Mouse (Mus musculus) frontal cortex, adult (tissue): ENCODE results near the gene Tmed1.
"Not testable (repeated sequence)": the region's sequence is repeated elsewhere in the genome, so short reads cannot be mapped to it uniquely, and the experiment has no call there.

Source experiments
- ATAC-seq: cut with Nextera tagmentation; 2 replicates; pipeline ENCODE4 v1.9.2; 2017; ENCODE audit warnings: mild to moderate bottlenecking, moderate library complexity, mixed read lengths; ENCODE audit not compliant: low TSS enrichment

The Tmed1 gene

DNA sequence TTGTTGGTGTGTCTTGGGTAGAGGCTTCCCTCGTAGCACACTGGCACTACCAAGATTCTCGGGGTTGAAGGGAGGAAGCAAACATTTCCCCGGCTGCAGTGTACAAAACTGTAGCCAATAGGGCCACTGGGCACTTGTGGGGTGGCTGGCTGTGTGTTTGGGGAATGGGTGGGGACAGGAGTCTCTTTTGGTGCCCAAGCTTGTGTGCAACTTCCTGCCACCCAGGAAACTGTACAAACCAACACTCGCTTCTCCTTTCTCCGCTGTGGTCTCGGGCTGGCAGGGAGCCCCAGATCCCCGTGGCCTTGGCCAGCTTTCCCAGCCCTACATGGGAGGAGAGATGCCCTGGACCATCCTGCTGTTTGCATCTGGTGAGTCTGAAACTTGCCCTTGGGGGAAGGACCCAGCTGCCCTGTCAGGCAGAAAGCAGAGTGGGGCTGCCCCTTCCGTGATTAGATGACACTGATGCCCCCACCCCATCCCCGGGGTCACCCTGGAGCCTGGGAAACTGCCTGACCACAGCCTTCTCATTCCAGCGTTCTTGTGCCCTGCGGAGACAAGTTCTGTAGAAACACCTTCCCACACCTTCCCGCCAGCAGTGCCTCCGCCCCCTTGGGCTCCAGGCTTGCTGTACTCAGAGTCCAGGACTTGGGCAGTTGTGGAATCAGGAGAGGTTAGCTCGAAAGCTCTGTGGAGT, 16.0 kb upstream of the Tmed1 start, which contains the start of gene AB124611:
Gene AB124611 (plus strand): TSS at position 240 of the 697 bp plus-strand sequence.
- ATAC-seq: no peak

DNA sequence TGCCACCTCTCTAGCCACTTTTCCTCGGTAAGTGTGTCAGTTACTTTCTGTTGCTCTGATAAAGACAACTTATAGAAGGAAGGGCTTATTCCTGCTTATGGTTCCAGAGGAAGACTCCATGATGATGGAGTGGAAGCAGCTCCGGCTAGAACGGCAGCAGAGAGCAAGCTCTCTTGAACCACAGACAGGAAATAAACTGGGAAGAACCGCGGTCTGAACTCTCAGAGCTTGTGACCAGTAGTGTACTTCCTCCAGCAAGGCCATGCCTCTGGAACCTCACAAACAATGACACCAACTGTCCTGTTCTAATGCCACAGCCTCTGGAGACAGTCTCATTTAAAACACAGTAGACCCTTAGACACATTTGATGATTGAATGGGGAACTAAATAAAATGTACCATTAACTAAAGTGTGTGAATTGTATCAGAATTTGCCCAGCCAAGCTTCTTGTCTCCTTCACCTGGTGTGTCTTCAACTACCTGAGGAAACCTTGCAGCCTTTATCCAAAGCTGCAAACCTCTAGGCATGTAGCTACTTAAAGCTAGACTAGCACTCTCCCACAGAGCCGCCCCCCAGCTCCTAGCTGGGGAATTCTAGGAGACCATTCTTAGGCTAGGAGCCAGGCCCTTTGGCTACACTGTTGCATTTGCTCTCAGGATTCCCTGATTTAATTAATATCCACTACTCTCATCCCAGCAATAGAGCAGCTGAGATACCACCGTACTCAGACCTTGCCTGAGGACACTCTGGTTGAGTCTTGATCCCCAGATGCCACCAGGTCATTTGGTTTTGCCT, 15.3 kb upstream of the Tmed1 start:
- ATAC-seq: no peak

DNA sequence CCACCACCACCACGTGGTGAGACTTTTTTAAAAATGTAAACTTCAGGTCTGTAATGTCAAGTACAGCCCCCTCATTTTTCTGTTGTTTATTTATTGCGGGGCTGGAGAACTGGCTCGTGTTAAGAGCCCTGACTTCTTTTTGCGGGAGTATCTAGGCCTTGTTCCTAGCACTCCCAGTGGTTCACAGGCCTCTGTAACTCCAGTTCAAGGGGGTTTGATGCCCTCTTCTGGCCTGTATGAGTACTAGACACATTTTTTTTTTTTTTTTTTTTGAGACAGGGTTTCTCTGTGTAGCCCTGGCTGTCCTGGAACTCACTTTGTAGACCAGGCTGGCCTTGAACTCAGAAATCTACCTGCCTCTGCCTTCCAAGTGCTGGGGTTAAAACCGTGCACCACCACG, 8.6 kb upstream of the Tmed1 start:
- not testable (repeated sequence) for ATAC-seq

DNA sequence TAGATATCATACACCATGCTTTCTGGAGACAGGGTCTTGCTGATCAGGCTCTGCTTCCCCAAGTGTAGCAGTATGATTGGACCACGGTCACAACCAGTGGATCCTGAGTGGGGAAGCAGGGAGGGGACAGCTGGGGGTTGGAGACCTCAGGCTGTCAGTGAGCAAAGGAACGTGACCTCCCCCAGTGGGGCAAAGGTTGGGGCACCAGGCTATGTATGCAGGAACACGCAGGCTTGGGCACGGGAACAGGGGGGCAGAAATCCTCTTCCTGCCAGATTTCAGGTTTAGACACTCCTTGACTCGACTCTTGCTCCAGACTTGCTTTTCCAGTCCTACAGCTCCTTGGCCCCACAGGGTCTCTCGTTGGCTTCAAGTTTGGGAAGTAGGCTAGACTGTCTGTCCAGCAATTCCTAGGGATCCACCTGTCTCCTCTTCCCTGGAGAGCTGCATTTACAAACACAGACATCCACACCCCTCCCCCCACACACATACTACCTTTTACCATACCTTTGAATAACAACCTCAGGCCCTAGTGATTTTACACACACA, 8.0 kb upstream of the Tmed1 start:
- no peak for ATAC-seq

DNA sequence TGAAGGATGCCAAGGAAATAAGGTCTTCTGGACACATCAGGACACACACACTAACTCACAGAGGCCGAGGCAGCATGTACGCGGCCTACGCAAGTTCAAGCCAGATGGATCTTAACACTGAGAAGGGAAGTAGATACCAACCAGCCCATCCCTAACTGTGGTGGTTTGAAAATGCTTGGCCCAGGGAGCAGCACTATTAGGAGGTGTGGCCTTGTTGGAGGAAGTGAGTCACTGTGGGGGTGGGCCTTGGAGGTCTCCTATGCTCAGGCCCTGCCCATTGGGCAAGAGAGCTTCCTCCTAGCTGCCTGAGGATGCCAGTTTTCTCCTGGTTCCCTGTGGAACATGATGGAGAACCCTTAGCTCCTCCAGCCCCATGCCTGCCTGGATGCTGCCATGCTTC, 3.4 kb upstream of the Tmed1 start:
- ATAC-seq: no peak

DNA sequence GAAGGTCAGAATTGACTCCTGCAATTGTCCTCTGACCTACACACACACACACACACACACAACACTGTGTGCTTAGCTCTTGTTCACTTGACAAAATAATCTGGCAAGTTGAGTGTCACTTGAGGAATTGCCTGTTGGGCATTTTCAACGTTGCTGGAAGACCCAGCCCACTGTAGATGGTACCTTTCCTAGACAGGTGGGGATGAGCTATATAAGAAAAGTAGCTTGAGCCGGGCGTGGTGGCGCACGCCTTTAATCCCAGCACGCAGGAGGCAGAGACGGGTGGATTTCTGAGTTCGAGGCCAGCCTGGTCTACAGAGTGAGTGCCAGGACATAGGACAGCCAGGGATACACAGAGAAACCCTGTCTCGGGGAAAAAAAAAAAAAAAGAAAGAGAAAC, 1.0 kb upstream of the Tmed1 start:
- ATAC-seq: no peak

DNA sequence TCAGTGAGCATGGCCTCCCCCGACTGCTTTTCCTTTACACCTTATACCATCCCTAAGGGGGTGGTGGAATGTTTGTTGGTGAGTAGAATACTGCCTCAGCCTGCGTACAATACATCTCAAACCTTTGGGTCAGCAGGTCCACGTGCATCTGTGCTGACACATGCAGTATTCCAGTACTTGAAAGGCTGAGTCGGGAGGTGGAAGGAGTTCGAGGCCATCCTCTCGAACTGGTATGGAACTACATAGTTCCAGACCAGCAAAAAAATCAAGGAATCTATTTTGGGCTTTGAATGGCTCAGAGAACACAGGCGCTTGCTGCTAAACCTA, 600 bp upstream of the Tmed1 start:
- no peak for ATAC-seq

DNA sequence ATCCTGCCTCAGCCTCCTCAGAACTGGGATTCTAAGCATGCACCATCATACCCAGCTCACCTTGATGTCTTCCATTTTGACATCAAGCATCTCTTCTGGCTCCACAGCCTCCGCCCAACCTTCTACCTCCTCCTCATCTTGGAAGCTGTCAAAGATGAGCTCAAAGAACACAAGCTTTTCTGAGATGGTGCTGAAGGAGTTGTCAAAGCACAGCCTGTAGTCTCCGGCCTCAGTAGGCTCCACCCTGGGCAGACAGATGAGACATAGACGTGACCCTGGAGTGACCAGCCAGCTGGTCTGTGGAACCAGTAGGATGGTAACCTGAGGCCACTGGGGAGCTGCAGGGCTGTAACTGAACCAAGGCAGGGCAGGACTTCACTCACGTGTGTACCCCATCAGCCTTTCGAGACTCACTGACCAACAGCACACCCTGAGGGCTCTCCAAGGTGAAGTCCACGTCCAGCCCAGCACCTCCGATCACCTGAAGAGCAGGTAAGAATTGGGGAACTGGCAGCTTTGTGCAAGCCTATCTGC, 1.1 kb downstream of the Tmed1 start:
- no peak for ATAC-seq

DNA sequence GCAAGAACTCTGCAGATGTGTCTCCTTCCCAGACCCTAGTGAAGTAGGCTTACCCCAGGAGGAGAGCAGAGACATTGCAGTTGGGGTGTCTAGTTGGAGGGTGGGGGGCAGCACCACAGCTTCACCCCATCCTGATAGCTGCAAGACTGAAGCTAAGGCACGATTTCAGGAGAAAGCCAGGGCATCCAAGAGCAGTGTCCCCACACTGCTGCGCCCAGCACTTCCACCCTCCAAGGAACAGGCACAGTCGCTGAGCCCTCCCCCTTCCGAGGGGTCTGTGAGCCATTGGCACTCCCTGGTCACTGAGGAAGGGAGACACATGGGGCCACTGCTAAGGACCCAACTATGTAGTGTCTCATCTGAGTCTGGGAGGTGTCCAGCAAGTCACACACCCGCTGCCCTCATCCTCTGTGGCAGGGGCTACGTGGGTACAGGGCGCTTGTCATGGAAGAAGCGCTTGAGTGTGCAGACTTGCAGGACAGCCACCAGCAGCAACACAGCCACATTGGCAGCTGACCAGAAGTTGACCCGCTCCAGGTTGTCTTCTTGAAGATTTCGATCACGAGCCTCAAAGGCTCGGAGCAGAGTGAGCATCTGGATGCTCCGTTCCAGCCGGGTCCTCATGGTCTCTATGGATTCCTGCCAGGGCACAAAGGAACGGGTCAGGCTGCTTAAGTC, 2.2 kb downstream of the Tmed1 start:
- ATAC-seq: no peak

DNA sequence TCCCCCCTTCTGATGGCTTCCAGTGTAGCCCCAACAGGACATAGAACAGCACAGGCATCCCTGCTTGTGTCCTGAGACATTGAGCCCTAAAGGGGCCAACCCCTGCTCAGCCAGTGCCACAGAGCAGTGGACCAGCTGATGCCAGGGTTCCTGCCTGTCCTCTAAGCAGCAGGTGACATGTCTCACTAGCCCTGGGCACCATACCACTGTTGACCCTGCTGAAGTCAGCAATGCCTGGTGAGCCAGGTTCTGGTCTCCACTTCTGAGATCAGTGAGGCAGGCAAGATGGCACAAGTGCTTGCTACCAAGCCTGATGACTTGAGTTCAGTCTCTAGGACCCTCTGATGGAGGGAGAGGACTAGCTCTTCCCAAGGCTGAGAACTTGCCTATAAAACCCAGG, 4.3 kb downstream of the Tmed1 start:
- ATAC-seq: no peak

DNA sequence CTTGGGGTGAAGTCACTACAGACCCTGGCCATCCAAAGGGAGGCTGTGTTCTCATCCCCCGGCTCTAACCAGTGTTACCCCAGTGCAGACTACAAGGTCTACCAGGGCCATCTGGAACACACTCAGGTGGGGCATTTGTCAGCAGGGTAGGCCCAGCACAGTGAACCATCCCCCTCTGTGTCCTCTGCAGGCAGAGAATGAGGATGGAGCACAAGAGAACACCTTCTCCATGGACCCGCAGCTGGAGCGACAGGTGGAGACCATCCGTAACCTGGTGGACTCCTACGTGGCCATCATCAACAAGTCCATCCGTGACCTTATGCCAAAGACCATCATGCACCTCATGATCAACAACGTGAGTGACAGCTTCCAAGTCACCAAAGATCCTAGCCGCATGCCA, 6.7 kb downstream of the Tmed1 start:
- ATAC-seq: no peak

DNA sequence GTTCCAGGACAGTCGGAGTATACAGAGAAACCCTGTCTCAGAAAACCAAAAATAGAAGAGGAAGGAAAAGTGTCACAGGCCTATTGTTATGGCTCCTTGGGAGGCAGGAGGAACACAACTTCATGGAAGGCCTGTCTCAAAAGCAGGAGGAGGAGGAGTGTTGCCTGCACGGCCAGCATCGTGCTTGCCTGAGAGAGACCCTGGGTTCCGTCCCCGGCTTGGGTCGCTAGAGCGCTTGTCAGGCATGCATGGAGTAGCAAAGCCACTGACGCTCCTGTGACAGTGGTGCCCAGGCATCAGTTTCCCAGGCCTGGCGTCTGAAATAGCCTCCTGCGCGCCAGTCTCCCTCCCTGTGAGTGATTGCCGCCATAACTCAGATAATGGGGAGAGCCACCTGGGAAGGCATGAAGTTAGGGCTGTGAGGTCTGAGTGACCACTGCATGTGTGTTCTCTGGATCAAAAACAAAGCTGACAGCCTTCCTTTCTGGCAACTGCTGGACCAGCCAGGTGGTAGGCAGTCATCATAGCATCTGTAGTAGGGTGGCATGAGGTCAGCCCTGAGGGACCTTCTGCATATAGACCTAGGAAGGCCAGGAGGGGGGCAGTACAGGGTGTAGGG, 11.7 kb downstream of the Tmed1 start:
- no peak for ATAC-seq

DNA sequence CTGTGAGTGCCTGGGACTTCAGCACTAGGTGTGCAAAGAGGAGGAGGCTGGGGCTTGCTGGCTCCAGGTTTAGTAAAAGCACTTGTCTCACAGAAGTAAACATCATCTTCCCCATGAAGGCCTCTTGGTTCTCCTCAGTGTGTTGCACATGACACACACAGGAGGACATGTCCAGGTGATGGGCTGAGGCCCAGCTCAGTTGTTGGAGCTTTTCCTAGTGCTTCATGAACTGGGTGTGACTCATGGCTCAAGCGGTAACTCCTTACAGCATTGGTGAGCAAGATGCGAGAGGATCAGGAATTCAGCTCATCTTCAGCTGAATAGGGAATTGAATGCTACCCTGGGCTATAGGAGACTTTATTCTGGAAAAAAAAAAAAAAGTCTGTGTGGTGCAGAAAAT, 12.4 kb downstream of the Tmed1 start:
- no peak for ATAC-seq

DNA sequence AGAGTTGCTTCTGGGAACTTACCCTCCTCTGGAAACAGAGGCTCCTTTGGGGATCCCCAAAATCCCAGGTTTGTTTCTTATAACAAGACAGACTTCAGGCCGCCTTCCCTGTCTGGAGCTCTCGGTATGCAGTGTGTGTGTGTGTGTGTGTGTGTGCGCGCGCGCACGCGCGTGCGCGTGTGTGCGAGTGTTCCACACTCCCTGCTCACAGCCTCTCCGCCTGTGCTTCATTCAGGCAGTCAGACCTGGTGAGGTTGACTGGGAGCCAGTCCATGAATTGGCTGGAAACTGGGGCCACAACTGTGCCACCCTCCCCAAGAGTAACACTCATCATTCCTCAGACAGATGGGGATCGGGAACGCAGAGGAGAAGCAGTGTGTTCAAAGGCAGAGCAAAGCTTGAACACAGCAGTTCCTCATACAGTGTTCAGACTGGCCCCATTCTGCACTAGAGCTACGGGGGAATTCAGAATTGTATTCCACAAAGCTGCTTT, 13.0 kb downstream of the Tmed1 start:
- ATAC-seq: peak; percentile 53

DNA sequence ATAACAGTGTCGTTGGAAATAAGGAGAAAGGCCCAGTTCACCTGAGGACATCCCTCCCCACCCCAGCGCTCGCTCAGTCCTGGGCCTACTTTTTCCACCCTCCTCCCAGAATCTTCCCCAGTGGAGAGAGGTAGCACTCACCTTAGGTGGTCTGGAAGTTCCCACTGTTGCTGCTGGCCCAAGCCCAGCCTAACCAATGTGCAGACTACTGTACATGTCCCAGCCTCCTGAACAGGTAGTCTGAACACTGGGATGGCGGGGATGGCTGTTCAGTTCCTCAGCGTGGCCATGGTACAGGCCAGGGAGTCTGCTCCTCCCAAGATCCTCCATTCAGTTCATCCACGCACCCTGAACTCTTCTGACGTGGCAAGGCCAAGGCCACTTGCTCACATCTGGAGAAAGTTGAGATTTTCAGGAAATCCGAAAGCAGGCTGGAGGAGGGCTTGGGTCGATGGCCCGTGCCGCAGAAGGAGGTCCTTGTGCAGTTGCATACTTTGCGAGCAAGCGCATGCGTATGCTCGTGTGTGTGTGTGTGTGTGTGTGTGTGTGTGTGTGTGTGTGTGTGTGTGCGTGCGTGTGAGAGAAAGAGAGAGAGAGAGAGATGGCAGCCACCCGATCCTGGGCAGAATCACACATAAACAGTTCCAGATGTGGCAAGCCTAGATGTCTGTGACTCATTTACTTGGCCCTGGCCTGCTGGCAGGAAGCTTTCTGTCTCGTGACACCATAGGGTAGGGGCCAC, 13.6 kb downstream of the Tmed1 start:
- no peak for ATAC-seq

DNA sequence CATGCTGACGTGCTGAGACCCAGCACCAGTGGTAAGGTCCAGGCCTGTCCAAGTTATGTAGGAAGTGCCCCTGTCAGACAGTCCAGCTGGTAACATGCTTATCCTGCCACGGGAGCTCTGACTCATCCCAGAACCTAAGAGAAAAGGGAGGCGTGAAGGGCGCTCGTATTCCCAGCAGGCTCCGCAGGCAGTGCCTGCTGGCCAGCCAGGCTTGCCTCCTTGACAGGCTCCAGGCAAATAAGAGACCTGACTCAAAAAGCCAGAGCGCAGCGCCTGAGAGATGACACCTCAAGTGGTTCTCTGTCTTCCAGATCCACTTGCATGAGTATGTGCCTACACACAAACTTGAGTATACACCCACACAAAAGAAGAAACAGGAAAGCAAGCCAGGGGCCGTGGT, 15.3 kb downstream of the Tmed1 start:
- ATAC-seq: peak; percentile 87

DNA sequence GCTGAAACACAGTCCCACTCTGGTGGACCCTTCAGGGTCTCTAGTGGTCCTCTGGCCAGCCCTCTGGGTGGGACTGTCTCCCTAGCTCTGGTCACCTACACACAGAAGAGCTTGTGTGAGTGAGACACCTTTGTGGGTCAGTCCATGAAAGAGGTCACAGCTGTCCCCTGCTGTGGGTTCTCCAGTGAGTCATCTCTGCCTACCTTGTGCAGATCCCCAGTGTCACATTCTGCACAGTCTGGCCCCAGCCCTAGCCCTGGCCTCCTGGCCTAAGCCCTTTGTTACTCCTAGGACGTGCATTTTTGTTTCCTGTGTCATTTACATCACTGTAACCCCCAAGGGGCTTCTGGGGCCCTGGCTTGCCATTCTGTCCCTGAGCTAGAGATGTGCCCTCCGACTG, 16.1 kb downstream of the Tmed1 start:
- no peak for ATAC-seq

DNA sequence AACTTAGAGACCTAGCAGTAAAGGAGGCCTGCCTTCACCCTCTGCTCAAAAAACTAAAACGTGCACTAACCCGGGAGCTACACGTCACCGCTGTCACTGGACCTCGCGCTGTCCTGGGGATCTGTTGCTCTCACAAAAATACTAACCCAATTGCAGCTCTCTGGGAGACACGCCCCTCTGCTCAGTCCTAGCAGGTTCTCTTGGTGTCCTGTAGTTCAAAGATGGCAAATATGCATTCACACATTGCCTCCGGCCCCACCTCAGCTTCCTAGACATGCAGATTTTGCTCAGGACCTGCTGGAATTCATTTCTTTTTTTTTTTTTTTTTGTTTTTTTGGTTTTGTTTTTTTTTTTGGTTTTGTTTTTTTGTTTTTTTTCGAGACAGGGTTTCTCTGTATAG, 19.4 kb downstream of the Tmed1 start:
- ATAC-seq: no peak

DNA sequence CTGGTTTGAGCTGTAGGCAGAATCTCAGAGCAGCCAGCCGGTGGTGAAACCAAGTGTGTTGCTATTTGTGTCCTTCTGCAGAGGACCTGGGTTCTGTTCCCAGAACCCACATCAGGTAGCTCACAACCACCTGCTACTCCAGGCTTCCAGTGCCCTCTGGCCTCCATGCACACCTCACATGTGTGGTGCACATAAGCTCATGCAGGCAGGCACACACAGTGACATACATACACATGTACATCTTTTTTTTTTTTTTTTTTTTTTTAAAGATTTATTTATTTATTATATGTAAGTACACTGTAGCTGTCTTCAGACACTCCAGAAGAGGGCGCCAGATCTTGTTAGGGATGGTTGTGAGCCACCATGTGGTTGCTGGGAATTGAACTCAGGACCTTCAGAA, 21.8 kb downstream of the Tmed1 start:
- ATAC-seq: not testable (repeated sequence)

DNA sequence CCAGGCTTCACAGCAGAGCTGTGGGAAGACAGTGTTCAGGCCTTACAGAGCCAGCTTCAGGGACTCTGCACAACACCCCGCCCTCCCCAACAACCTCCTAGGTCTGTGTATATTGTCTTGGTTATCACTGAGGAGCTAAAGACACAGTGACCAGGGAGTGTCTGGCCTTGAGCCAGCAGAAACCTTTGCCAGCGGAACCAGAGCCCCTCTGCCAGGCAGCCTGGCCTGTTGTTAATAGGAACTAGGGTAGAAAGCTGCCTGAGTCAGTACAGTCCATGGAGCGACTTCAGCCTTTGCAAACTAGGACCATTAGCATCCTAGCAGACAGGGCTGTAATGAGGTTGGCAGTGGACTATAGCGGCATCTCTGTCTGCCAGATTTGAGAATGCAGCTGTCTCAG, 26.0 kb downstream of the Tmed1 start:
- no peak for ATAC-seq

DNA sequence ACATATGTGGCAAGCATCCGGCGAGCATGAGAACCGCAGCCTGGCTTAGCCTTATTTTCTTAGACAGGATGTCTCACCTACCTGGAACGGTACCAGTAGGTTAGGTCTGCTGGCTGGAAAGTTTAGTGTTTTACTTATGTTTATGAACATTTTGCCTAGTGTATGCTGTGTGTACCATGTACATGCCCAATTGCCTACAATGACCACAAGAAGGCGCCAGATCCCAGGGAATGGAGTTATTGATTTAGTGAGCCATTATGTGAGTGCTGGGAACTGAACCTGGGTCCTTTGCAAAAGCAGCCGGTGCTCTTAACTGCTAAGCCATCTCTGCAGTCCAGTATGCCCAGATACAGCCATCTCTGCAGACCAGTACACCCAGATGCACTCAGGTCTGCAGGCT, 32.3 kb downstream of the Tmed1 start:
- ATAC-seq: no peak
